Mouse (Mus musculus): ENCODE data around the gene Stap2. TPM values are rescaled to one million over a fixed set of nuclear protein-coding genes. Genes with fewer than 3 reads are reported as not detected.
A peak's percentile ranks its signal among the peaks of the same experiment; 100 is the strongest.

Gene Stap2
- polyA plus RNA-seq, 1 experiment from 2014 or later = 15.9 TPM

- no peak overlapping the region for H3K9ac ChIP-seq (ENCODE audit: low read length)
- no peak overlapping the region for H3K4me2 ChIP-seq (ENCODE audit: low read length)
- no peak overlapping the region for H3K27ac ChIP-seq (replicated peaks in 1 of 2; ENCODE audit: control insufficient read depth in 1 of 2, insufficient read depth in 1 of 2, low read depth in 2 of 2, low read length in 2 of 2)
- no peaks in the 10 kb centered on the region for H3K27me3 ChIP-seq (ENCODE audit: control insufficient read depth, insufficient read depth, low read length)
- ATAC-seq (ENCODE audit: insufficient number of reproducible peaks, insufficient read depth, low FRiP score, low read depth) = no peak
- H3K9me3 ChIP-seq (ENCODE audit: control insufficient read depth, low read length) = no peaks in the 10 kb centered on the region
- H3K36me3 ChIP-seq (ENCODE audit: control insufficient read depth, insufficient read depth, low read length) = peaks cover 24% of the 10 kb centered on the region
- 52% methylated on average over 2 of the region's 2 CpGs for WGBS
- peaks cover 46 to 48% of the 10 kb centered on the region in 2 experiments for H3K4me1 ChIP-seq (ENCODE audit: control insufficient read depth in 2 of 2, insufficient read depth in 2 of 2, low read length in 2 of 2)
- H3K4me3 ChIP-seq (ENCODE audit: control insufficient read depth in 1 of 2, insufficient read depth in 1 of 2, low read depth in 1 of 2, low read length in 2 of 2) = no peak overlapping the region
Measured at GRCm38 (mm10) chr17:56024476-56024875, 19.1 kb upstream of the Stap2 start.

GRCm38 (mm10) chr17:56023386-56023785 is 18.0 kb upstream of the Stap2 start:
- Histone ChIP-seq H3K27ac (replicated peaks in 1 of 2; ENCODE audit: control insufficient read depth in 1 of 2, insufficient read depth in 1 of 2, low read depth in 2 of 2, low read length in 2 of 2) (peak overlapping the region; percentile 1 to 3; a peak in 1 of 4 replicates), H3K9ac (ENCODE audit: low read length) (no peak overlapping the region), H3K4me2 (ENCODE audit: low read length) (no peak overlapping the region), H3K27me3 (ENCODE audit: control insufficient read depth, insufficient read depth, low read length) (no peaks in the 10 kb centered on the region), H3K4me1 (ENCODE audit: control insufficient read depth in 2 of 2, insufficient read depth in 2 of 2, low read length in 2 of 2) (peaks cover 46 to 48% of the 10 kb centered on the region in 2 experiments), H3K9me3 (ENCODE audit: control insufficient read depth, low read length) (no peaks in the 10 kb centered on the region), H3K36me3 (ENCODE audit: control insufficient read depth, insufficient read depth, low read length) (peaks cover 24% of the 10 kb centered on the region), H3K4me3 (ENCODE audit: control insufficient read depth in 1 of 2, insufficient read depth in 1 of 2, low read depth in 1 of 2, low read length in 2 of 2) (no peak overlapping the region)
- no peak for ATAC-seq (ENCODE audit: insufficient number of reproducible peaks, insufficient read depth, low FRiP score, low read depth)
- 36% methylated on average over 5 of the region's 5 CpGs for WGBS

- H3K4me1 ChIP-seq (ENCODE audit: control insufficient read depth in 2 of 2, insufficient read depth in 2 of 2, low read length in 2 of 2) = peaks cover 45 to 48% of the 10 kb centered on the region in 2 experiments
- no peak overlapping the region for H3K9ac ChIP-seq (ENCODE audit: low read length)
- no peak overlapping the region for H3K4me3 ChIP-seq (ENCODE audit: control insufficient read depth in 1 of 2, insufficient read depth in 1 of 2, low read depth in 1 of 2, low read length in 2 of 2)
- no peak for ATAC-seq (ENCODE audit: insufficient number of reproducible peaks, insufficient read depth, low FRiP score, low read depth)
- H3K4me2 ChIP-seq (ENCODE audit: low read length) = no peak overlapping the region
- H3K27ac ChIP-seq (replicated peaks in 1 of 2; ENCODE audit: control insufficient read depth in 1 of 2, insufficient read depth in 1 of 2, low read depth in 2 of 2, low read length in 2 of 2) = 0 out of 4 replicates have a peak overlapping the region, but pooled peaks of 1 of the 2 experiments have one; percentile 1
- no peaks in the 10 kb centered on the region for H3K27me3 ChIP-seq (ENCODE audit: control insufficient read depth, insufficient read depth, low read length)
- WGBS = 89% methylated on average over 4 of the region's 4 CpGs
- H3K9me3 ChIP-seq (ENCODE audit: control insufficient read depth, low read length) = no peaks in the 10 kb centered on the region
- peaks cover 27% of the 10 kb centered on the region for H3K36me3 ChIP-seq (ENCODE audit: control insufficient read depth, insufficient read depth, low read length)
Measured at GRCm38 (mm10) chr17:56022989-56023290, 17.6 kb upstream of the Stap2 start.

GRCm38 (mm10) chr17:56022131-56022988 is 17.0 kb upstream of the Stap2 start:
- H3K27ac ChIP-seq (replicated peaks in 1 of 2; ENCODE audit: control insufficient read depth in 1 of 2, insufficient read depth in 1 of 2, low read depth in 2 of 2, low read length in 2 of 2) = no peak overlapping the region
- H3K36me3 ChIP-seq (ENCODE audit: control insufficient read depth, insufficient read depth, low read length) = peaks cover 28% of the 10 kb centered on the region
- H3K4me1 ChIP-seq (ENCODE audit: control insufficient read depth in 2 of 2, insufficient read depth in 2 of 2, low read length in 2 of 2) = peaks cover 41 to 48% of the 10 kb centered on the region in 2 experiments
- 86% methylated on average over 2 of the region's 2 CpGs for WGBS
- no peaks in the 10 kb centered on the region for H3K27me3 ChIP-seq (ENCODE audit: control insufficient read depth, insufficient read depth, low read length)
- no peak overlapping the region for H3K9ac ChIP-seq (ENCODE audit: low read length)
- no peak for ATAC-seq (ENCODE audit: insufficient number of reproducible peaks, insufficient read depth, low FRiP score, low read depth)
- no peak overlapping the region for H3K4me2 ChIP-seq (ENCODE audit: low read length)
- H3K9me3 ChIP-seq (ENCODE audit: control insufficient read depth, low read length) = no peaks in the 10 kb centered on the region
- H3K4me3 ChIP-seq (ENCODE audit: control insufficient read depth in 1 of 2, insufficient read depth in 1 of 2, low read depth in 1 of 2, low read length in 2 of 2) = no peak overlapping the region

GRCm38 (mm10) chr17:56021161-56021910 is 16.0 kb upstream of the Stap2 start:
- peaks cover 38% of the 10 kb centered on the region for H3K36me3 ChIP-seq (ENCODE audit: control insufficient read depth, insufficient read depth, low read length)
- no peak for ATAC-seq (ENCODE audit: insufficient number of reproducible peaks, insufficient read depth, low FRiP score, low read depth)
- no peaks in the 10 kb centered on the region for H3K9me3 ChIP-seq (ENCODE audit: control insufficient read depth, low read length)
- H3K9ac ChIP-seq (ENCODE audit: low read length) = no peak overlapping the region
- H3K27ac ChIP-seq (replicated peaks in 1 of 2; ENCODE audit: control insufficient read depth in 1 of 2, insufficient read depth in 1 of 2, low read depth in 2 of 2, low read length in 2 of 2) = no peak overlapping the region
- no peak overlapping the region for H3K4me2 ChIP-seq (ENCODE audit: low read length)
- H3K4me1 ChIP-seq (ENCODE audit: control insufficient read depth in 2 of 2, insufficient read depth in 2 of 2, low read length in 2 of 2) = peaks cover 36 to 40% of the 10 kb centered on the region in 2 experiments
- no peak overlapping the region for H3K4me3 ChIP-seq (ENCODE audit: control insufficient read depth in 1 of 2, insufficient read depth in 1 of 2, low read depth in 1 of 2, low read length in 2 of 2)
- H3K27me3 ChIP-seq (ENCODE audit: control insufficient read depth, insufficient read depth, low read length) = no peaks in the 10 kb centered on the region
- 79% methylated on average over 4 of the region's 4 CpGs for WGBS

GRCm38 (mm10) chr17:56020400-56021084 is 15.2 kb upstream of the Stap2 start:
- H3K4me3 ChIP-seq (ENCODE audit: control insufficient read depth in 1 of 2, insufficient read depth in 1 of 2, low read depth in 1 of 2, low read length in 2 of 2) = no peak overlapping the region
- peak overlapping the region in 1 of 2 experiments; percentile 17; a peak in 1 of 4 replicates for H3K27ac ChIP-seq (replicated peaks in 1 of 2; ENCODE audit: control insufficient read depth in 1 of 2, insufficient read depth in 1 of 2, low read depth in 2 of 2, low read length in 2 of 2)
- H3K27me3 ChIP-seq (ENCODE audit: control insufficient read depth, insufficient read depth, low read length) = no peaks in the 10 kb centered on the region
- peaks cover 29 to 32% of the 10 kb centered on the region in 2 experiments for H3K4me1 ChIP-seq (ENCODE audit: control insufficient read depth in 2 of 2, insufficient read depth in 2 of 2, low read length in 2 of 2)
- H3K36me3 ChIP-seq (ENCODE audit: control insufficient read depth, insufficient read depth, low read length) = peaks cover 46% of the 10 kb centered on the region
- H3K9me3 ChIP-seq (ENCODE audit: control insufficient read depth, low read length) = no peaks in the 10 kb centered on the region
- no peak overlapping the region for H3K4me2 ChIP-seq (ENCODE audit: low read length)
- no peak for ATAC-seq (ENCODE audit: insufficient number of reproducible peaks, insufficient read depth, low FRiP score, low read depth)
- H3K9ac ChIP-seq (ENCODE audit: low read length) = no peak overlapping the region
- 85% methylated on average over 6 of the region's 6 CpGs for WGBS

GRCm38 (mm10) chr17:56018347-56019131 is 13.2 kb upstream of the Stap2 start:
- no peak overlapping the region for H3K4me2 ChIP-seq (ENCODE audit: low read length)
- WGBS = 68% methylated on average over 20 of the region's 20 CpGs
- no peak overlapping the region for H3K9ac ChIP-seq (ENCODE audit: low read length)
- no peak overlapping the region for H3K27ac ChIP-seq (replicated peaks in 1 of 2; ENCODE audit: control insufficient read depth in 1 of 2, insufficient read depth in 1 of 2, low read depth in 2 of 2, low read length in 2 of 2)
- H3K36me3 ChIP-seq (ENCODE audit: control insufficient read depth, insufficient read depth, low read length) = peaks cover 61% of the 10 kb centered on the region
- H3K4me3 ChIP-seq (ENCODE audit: control insufficient read depth in 1 of 2, insufficient read depth in 1 of 2, low read depth in 1 of 2, low read length in 2 of 2) = no peak overlapping the region
- no peaks in the 10 kb centered on the region for H3K9me3 ChIP-seq (ENCODE audit: control insufficient read depth, low read length)
- H3K4me1 ChIP-seq (ENCODE audit: control insufficient read depth in 2 of 2, insufficient read depth in 2 of 2, low read length in 2 of 2) = peaks cover 12 to 16% of the 10 kb centered on the region in 2 experiments
- no peaks in the 10 kb centered on the region for H3K27me3 ChIP-seq (ENCODE audit: control insufficient read depth, insufficient read depth, low read length)
- no peak for ATAC-seq (ENCODE audit: insufficient number of reproducible peaks, insufficient read depth, low FRiP score, low read depth)
